Mouse (Mus musculus): ENCODE results near the gene Rnaseh2c.

Gene Rnaseh2c

DNA sequence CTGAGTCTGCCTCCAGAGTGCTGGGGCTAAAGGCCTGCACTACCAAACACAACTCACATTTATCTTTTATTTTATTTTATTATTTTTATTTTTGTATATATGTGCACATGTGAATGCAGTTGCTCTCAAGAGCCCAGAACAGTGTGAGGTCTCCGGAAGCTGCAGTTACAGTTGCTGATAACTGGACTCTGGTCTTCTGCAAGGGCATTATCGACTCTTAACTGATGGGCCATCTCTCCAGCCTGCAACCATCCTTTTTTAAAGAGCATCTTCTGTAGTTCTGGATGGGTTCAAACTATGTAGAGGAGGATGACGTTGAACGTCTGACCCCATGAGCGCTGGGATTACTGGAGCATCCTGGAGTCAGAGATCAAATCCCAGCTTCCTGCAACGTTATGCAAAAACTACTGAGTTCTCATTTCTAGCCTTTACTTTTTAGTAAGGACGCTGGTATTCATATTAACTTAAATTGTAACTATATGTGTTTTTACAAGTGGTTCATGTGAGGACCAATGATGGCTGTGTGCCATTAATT is 34.4 kb downstream of the Rnaseh2c start:
- no peak for DNase-seq (ENCODE audit: low read depth, low spot score)

- DNase-seq (ENCODE audit: low read depth, low spot score): no peak
These were observed 34.9 kb downstream of the Rnaseh2c start for GRCm38 (mm10) chr19:5636571-5637041.

GRCm38 (mm10) chr19:5637069-5638047 is 35.7 kb downstream of the Rnaseh2c start, which contains the start of gene Rela:
Rela (plus strand) TSS chr19:5637483.
- peak; percentile 60 for DNase-seq (ENCODE audit: low read depth, low spot score)

- DNase-seq (ENCODE audit: low read depth, low spot score): no peak
These were observed 36.8 kb downstream of the Rnaseh2c start for GRCm38 (mm10) chr19:5638416-5639005.

DNA sequence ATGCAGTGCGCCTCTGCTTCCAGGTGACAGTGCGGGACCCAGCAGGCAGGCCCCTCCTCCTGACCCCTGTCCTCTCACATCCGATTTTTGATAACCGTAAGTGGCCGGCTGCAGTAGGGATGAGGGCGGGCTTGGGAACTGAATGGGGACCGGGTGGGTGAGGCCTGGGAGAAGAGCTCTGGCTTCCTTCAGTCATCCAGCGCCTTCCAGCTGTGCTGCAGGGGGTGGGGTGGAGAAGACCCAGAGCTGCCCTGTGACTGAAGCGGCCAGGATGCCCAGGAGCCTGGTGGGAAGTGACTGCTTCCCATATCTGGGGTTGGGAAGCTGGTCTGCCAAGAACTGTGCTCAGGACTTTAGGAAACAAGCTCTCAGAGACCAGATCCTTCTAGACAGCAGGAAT is 38.7 kb downstream of the Rnaseh2c start:
- no peak for DNase-seq (ENCODE audit: low read depth, low spot score)

DNA sequence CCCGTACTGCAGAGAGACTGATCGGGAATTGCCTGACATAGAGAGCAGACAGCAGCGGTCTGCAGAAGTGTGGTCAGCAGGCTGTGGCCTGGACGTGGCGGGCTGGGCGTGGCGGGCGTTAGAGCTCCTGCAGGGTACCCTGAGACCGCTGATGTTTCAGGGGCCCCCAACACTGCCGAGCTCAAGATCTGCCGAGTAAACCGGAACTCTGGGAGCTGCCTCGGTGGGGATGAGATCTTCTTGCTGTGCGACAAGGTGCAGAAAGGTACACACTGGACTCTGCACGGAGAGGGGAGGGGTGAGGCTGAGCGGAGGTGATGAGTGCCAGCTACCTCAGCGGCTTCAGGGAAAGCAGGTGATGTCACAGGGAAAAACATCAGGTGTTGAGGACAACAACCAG is 39.3 kb downstream of the Rnaseh2c start:
- no peak for DNase-seq (ENCODE audit: low read depth, low spot score)

GRCm38 (mm10) chr19:5641641-5642040 is 40.0 kb downstream of the Rnaseh2c start:
- no peak for DNase-seq (ENCODE audit: low read depth, low spot score)

- DNase-seq (ENCODE audit: low read depth, low spot score): no peak
These were observed 43.6 kb downstream of the Rnaseh2c start for GRCm38 (mm10) chr19:5645280-5645679.

- DNase-seq (ENCODE audit: low read depth, low spot score): no peak
These were observed 45.2 kb downstream of the Rnaseh2c start for GRCm38 (mm10) chr19:5646731-5647330.

DNA sequence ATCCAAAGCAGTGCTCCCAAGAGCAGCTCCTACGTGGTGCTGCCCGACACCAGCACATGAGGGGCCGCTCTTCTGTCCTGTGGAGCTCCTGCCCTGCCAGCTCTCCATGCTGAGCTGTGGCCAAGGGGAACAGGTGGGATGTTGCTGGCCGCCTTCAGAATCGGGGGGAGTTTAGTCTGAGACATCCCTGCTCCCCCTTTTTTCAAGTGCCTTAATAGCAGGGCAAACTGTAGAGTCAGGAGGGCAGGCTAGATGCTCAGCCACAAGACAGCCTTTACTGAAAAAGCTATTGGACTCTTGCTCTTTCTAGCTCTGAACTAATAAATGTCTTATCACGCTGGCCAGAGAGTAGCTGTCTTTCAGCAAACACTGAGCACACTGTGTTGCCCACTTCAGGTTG is 46.1 kb downstream of the Rnaseh2c start:
- DNase-seq (ENCODE audit: low read depth, low spot score): no peak

- peak; percentile 66 for DNase-seq (ENCODE audit: low read depth, low spot score)
These were observed 47.0 kb downstream of the Rnaseh2c start for GRCm38 (mm10) chr19:5648401-5649297.

DNA sequence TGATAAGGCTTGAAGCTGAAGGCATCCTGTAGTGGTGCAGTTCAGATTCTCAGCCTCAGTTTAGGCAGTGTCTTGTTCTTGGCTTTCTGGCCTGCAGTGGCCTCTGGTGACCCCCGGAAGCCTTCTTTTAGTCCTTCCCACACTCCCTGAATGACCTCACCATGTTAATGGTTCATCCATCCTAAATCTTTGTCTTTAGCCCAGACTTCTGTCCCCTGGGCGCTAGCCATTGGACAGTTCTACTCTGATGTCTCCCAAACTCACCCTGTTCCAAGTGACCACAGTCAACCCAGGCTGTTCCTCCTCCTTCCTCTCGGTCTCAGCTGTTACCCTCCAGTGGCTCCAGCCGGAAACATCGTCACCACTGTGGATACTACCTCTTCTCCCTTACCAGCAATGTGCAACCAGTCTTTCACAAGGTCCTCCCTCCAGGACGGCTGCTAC is 47.6 kb downstream of the Rnaseh2c start:
- DNase-seq (ENCODE audit: low read depth, low spot score): no peak

DNA sequence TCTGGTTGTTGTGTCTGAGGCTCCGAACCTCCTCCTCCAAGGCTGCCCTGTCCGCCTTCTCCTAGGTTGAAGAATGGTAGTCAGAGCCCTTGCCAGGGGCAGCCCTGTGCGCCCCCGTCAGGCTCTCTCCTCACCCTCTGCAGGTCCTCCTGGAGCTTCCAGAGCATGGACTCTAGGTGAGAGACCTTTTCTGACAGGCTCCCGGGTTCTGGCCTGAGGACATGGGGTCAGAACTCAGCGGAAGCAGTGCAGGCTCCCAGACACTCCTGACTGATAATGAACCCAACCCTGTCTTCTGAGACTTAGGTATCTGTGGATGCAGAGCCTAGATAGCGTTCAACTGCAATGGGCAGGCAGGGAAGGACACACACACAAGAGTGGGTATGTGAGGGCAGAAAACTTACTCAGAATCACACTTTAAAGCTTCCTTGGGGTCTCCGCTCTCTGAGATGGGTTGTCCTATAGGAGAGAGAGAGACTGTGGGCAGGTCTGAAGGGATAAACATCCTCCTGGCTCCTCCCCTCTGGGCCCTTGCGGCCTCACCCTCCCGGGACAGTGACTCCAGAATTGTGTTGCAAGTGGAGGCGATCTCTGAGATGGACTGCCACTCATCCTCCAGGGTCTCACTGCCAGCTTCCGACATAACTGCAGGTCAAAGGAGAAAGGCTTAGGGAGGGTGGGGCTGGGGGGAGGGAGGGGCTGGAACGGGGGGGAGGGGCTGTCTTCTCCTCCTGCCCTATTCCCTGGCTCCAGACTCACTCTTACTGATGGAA is 50.0 kb downstream of the Rnaseh2c start:
- DNase-seq (ENCODE audit: low read depth, low spot score): no peak

- DNase-seq (ENCODE audit: low read depth, low spot score): no peak
These were observed 50.9 kb downstream of the Rnaseh2c start for GRCm38 (mm10) chr19:5652570-5652969.

GRCm38 (mm10) chr19:5653969-5654719 is 52.5 kb downstream of the Rnaseh2c start:
- no peak for DNase-seq (ENCODE audit: low read depth, low spot score)

DNA sequence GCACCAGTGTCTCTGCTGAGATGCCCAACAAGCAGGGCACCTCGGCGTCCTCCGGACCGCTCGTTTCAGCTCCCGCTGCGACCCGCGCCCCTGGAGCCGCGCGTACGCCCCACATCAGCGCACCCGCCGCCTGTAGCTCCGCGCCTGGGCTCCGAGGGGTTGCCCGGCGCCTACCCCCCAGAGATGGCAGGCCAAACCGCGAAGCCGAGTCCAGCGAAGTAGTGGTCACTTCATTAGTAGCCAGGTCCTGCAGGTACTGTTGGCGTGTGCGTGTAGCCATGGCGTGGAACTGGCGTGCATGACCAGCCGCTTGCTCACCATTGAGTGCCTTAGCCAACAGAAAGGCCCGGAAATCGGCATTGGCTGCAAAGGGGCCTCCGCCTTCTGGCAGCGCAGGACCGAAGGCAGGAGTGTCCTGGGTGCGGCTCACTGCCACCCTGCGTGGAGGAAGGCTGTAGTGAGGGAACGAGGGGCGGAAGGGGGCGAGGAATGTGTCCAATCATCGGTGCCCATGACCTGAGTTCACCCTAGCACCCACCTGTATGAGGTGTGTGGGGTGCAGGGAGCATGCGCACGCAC is 53.1 kb downstream of the Rnaseh2c start:
- DNase-seq (ENCODE audit: low read depth, low spot score): no peak
